Mouse (Mus musculus) lung, postnatal 0 days (tissue): ENCODE data around the gene Vmn2r8.

ENCODE experiments used
- CTCF ChIP-seq: IDR thresholded peaks from 2 replicates; pipeline ENCODE4 v1.5.1; 2016; ENCODE audit warnings: antibody characterized with exemption, mild to moderate bottlenecking
- EP300 ChIP-seq: IDR thresholded peaks from 2 replicates; pipeline ENCODE4 v1.6.1; 2016; ENCODE audit warnings: antibody characterized with exemption, mild to moderate bottlenecking, control low read depth

- TF ChIP-seq CTCF (no peak), EP300 (no peak)
Observed at GRCm38 (mm10) chr5:108750328-108751210, 58.1 kb downstream of the Vmn2r8 start.
